Mouse (Mus musculus) cortical plate, adult 2 months (tissue): ENCODE results near the gene Tgm1. TPM values are rescaled to one million over a fixed set of nuclear protein-coding genes. Genes with fewer than 3 reads are reported as not detected.

Source experiments
- H3K27ac ChIP-seq: fragments of 200-500 bp; 2 replicates; pipeline ENCODE4 v1.5.1; 2012; ENCODE audit warnings: low read length, control low read depth, inconsistent platforms; ENCODE audit not compliant: insufficient read depth
- H3K4me1 ChIP-seq: fragments of 200-500 bp; 2 replicates; pipeline ENCODE4 v1.6.1; 2011; ENCODE audit warnings: low read length; ENCODE audit not compliant: control insufficient read depth, insufficient read depth
- H3K4me3 ChIP-seq: fragments of 200-500 bp; 2 replicates; pipeline ENCODE4 v1.5.1; 2011; ENCODE audit warnings: mild to moderate bottlenecking, low read length, control low read depth; ENCODE audit not compliant: insufficient read depth
- CTCF ChIP-seq: fragments of 200-500 bp; IDR thresholded peaks from 2 replicates; pipeline ENCODE4 v1.5.1; 2011; ENCODE audit warnings: mild to moderate bottlenecking, control low read depth, low read length; ENCODE audit not compliant: insufficient read depth; ENCODE audit errors: extremely low read depth
- POLR2A ChIP-seq: fragments of 200-500 bp; IDR thresholded peaks from 2 replicates; pipeline ENCODE4 v1.6.1; 2011; ENCODE audit warnings: mild to moderate bottlenecking, low read length, control low read depth; ENCODE audit not compliant: insufficient read depth; ENCODE audit errors: extremely low read depth
- polyA plus RNA-seq: library from polyadenylated mRNA; depleted of rRNA; stranded (reverse); fragments of >200 nt; gene quantifications from 2 replicates; pipeline ENCODE4 v1.2.3, GENCODE M21; 2012

Tgm1 gene
- polyA plus RNA-seq, 1 experiment: 0.08 TPM

GRCm38 (mm10) chr14:55716884-55717283 is 3.2 kb upstream of the Tgm1 start:
- Histone ChIP-seq H3K4me3 (no peak overlapping the region), H3K4me1 (no peaks in the 10 kb centered on the region), H3K27ac (no peak overlapping the region)
- no peak for TF ChIP-seq CTCF

GRCm38 (mm10) chr14:55716271-55716670 is 2.5 kb upstream of the Tgm1 start:
- Histone ChIP-seq H3K27ac (no peak overlapping the region), H3K4me1 (no peaks in the 10 kb centered on the region), H3K4me3 (no peak overlapping the region)
- TF ChIP-seq POLR2A (no peak), CTCF (no peak)

DNA sequence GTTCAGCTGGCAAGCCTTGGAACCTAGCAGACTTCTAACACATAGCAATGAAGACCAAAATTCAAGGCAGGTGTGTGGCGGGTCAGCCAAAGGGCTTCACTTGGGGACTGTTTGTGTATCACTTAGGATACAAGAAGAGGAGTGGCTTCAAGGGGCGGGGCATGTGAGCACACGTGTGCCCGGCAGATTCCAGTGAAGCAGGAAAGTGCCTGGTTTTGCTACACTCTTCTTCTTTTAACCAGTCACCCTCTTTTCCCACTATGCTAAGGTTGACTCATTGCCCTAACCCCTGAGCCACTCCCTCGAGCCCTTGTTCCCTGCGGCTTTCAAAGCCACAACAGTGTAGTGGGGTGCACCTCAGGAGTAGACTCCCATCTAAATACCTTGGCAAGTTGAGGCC is 1.2 kb upstream of the Tgm1 start:
- no peak overlapping the region for H3K27ac ChIP-seq
- TF ChIP-seq POLR2A (no peak), CTCF (no peak)
- no peak overlapping the region for H3K4me3 ChIP-seq
- no peaks in the 10 kb centered on the region for H3K4me1 ChIP-seq

GRCm38 (mm10) chr14:55713007-55713728 is 558 bp downstream of the Tgm1 start:
- no peak for TF ChIP-seq CTCF
- TF ChIP-seq POLR2A: no peak
- no peak overlapping the region for H3K4me3 ChIP-seq
- H3K4me1 ChIP-seq: no peaks in the 10 kb centered on the region

GRCm38 (mm10) chr14:55711786-55712185 is 1.9 kb downstream of the Tgm1 start:
- H3K4me1 ChIP-seq: no peaks in the 10 kb centered on the region
- no peak overlapping the region for H3K27ac ChIP-seq
- no peak overlapping the region for H3K4me3 ChIP-seq
- no peak for TF ChIP-seq CTCF
- no peak for TF ChIP-seq POLR2A

More at GRCm38 (mm10) chr14:55713007-55713728, 558 bp downstream of the Tgm1 start:
- H3K27ac ChIP-seq: no peak overlapping the region

- Histone ChIP-seq H3K4me3 (no peak overlapping the region), H3K4me1 (no peaks in the 10 kb centered on the region), H3K27ac (no peak overlapping the region)
- TF ChIP-seq CTCF (no peak), POLR2A (no peak)
Observed at GRCm38 (mm10) chr14:55709509-55709908, 4.2 kb downstream of the Tgm1 start.

DNA sequence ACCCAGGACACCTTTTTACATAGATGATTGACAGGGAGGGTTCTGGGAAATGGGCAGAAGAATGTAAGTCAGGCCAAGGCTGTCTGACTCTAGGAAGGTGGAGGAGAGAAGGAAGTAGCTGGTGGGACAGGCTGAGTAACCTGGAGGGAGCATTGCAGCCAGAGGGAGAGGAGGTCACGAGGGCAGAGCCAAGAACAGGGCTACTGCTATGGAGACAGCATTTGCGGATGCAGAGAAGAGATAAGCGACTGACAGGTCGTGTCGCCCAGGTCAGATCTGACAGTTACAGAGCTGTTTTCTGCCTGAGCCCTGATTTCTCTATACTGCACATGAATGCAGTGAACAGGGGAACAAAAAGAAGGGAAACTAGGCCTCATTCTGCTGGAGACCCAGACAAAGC is 6.3 kb downstream of the Tgm1 start:
- Histone ChIP-seq H3K4me3 (no peak overlapping the region), H3K4me1 (no peaks in the 10 kb centered on the region), H3K27ac (no peak overlapping the region)
- TF ChIP-seq POLR2A: no peak
- TF ChIP-seq CTCF: no peak

GRCm38 (mm10) chr14:55706051-55706600 is 7.6 kb downstream of the Tgm1 start:
- Histone ChIP-seq H3K27ac (no peak overlapping the region), H3K4me3 (no peak overlapping the region), H3K4me1 (no peaks in the 10 kb centered on the region)
- TF ChIP-seq POLR2A (no peak), CTCF (no peak)

GRCm38 (mm10) chr14:55702761-55703160 is 11.0 kb downstream of the Tgm1 start:
- Histone ChIP-seq H3K4me1 (no peaks in the 10 kb centered on the region), H3K4me3 (no peak overlapping the region), H3K27ac (no peak overlapping the region)
- TF ChIP-seq POLR2A (no peak), CTCF (no peak)

- H3K4me1 ChIP-seq: no peaks in the 10 kb centered on the region
- H3K27ac ChIP-seq: no peak overlapping the region
- TF ChIP-seq POLR2A (no peak), CTCF (no peak)
- H3K4me3 ChIP-seq: no peak overlapping the region
Observed at GRCm38 (mm10) chr14:55701131-55701530, 12.6 kb downstream of the Tgm1 start.
